Comparison of ENCODE assay signal across 20 mouse cellular contexts in genomic region chr8:71299716-71300115, GRCm38 (mm10). TPM values are rescaled to one million over a fixed set of nuclear protein-coding genes. Genes with fewer than 3 reads are reported as not detected.
DNase-seq lines count a peak whose midpoint lies in the region; ATAC-seq and TF ChIP-seq lines count a peak whose summit lies in the region.
"Had no signal": no experiment of that assay in that cellular context is flagged by ENCODE, and none has a peak within 500 bp of the region (broad histone marks: within the 10 kb centered on the region; RNA-seq: fewer than 3 reads in every experiment).

No protein-coding gene starts in this region.

- no peaks in the 10 kb centered on the region for H3K27me3 ChIP-seq in heart, postnatal 0 days (ENCODE audit: control insufficient read depth, insufficient read depth, low read length)
- no peaks in the 10 kb centered on the region for H3K27me3 ChIP-seq in intestine, embryonic 16.5 days (replicated peaks; ENCODE audit: control insufficient read depth, insufficient read depth, low read length)
- H3K27me3 ChIP-seq in liver, embryonic 16.5 days (ENCODE audit: control insufficient read depth, insufficient read depth, low read depth, low read length), result no peaks in the 10 kb centered on the region
- H3K27me3 ChIP-seq: CH12.LX; embryonic facial prominence, embryonic 13.5 days; forebrain, embryonic 12.5 days; heart, embryonic 15.5 days; hindbrain, embryonic 15.5 days; Patski had no signal

- H3K36me3 ChIP-seq in heart, postnatal 0 days (replicated peaks; ENCODE audit: control insufficient read depth, insufficient read depth, low read length), result peaks cover 36% of the 10 kb centered on the region
- peaks cover 6% of the 10 kb centered on the region; the same call in 1 of the 2 replicates for H3K36me3 ChIP-seq in intestine, embryonic 16.5 days (ENCODE audit: control insufficient read depth, insufficient read depth, low read length)
- no peaks in the 10 kb centered on the region; the same call in 1 of the 2 replicates for H3K36me3 ChIP-seq in liver, embryonic 16.5 days (ENCODE audit: control insufficient read depth, insufficient read depth)

- intact Hi-C loops in heart, postnatal 14 days (cut with DNase I), result no loop called here

- DNase-seq in heart, postnatal 0 days (ENCODE audit: low spot score), result no peak
- no peak for DNase-seq in heart, postnatal 14 days
- DNase-seq in layer of hippocampus, adult 11-12 months (ENCODE audit: low spot score), result no peak
- no peak for DNase-seq in urinary bladder, postnatal 10 days (ENCODE audit: low spot score)
- DNase-seq: adrenal gland, postnatal 14 days; cerebellum, adult 11-12 months; cerebellum, adult 9-10 months; cerebellum, postnatal 36 days; gastrocnemius, postnatal 14 days; heart, postnatal 36 days had no signal

- H3K9ac ChIP-seq in heart, postnatal 0 days (replicated peaks; ENCODE audit: low read depth, low read length), result no peak overlapping the region
- no peak overlapping the region for H3K9ac ChIP-seq in intestine, embryonic 16.5 days (ENCODE audit: low read depth, low read length)
- no peak overlapping the region for H3K9ac ChIP-seq in liver, embryonic 16.5 days (ENCODE audit: low read depth, low read length)
- H3K9ac ChIP-seq: embryonic facial prominence, embryonic 13.5 days; forebrain, embryonic 12.5 days; heart, embryonic 15.5 days; hindbrain, embryonic 15.5 days had no signal

- H3K4me2 ChIP-seq in heart, postnatal 0 days (ENCODE audit: low read depth, low read length), result no peak overlapping the region
- no peak overlapping the region for H3K4me2 ChIP-seq in intestine, embryonic 16.5 days (ENCODE audit: low read depth, low read length)
- H3K4me2 ChIP-seq in liver, embryonic 16.5 days (ENCODE audit: low read depth, low read length), result no peak overlapping the region
- H3K4me2 ChIP-seq: embryonic facial prominence, embryonic 13.5 days; forebrain, embryonic 12.5 days; heart, embryonic 15.5 days; hindbrain, embryonic 15.5 days had no signal

- ATAC-seq in heart, postnatal 0 days (ENCODE audit: insufficient read depth, low read depth), result peak; percentile 22
- ATAC-seq in intestine, embryonic 16.5 days, result peak; percentile 81
- peak; percentile 39 for ATAC-seq in liver, embryonic 16.5 days (ENCODE audit: low read depth)
- ATAC-seq: activated CD4-positive, CD25-positive, alpha-beta regulatory T cell, adult 4 months; forebrain, embryonic 16.5 days; Patski had no signal

- no peak overlapping the region for H3K4me3 ChIP-seq in heart, postnatal 0 days (ENCODE audit: low read depth, low read length)
- no peak overlapping the region for H3K4me3 ChIP-seq in intestine, embryonic 16.5 days (ENCODE audit: low read length)
- H3K4me3 ChIP-seq in liver, embryonic 16.5 days (ENCODE audit: low read depth, low read length), result no peak overlapping the region
- H3K4me3 ChIP-seq: embryonic facial prominence, embryonic 13.5 days; forebrain, embryonic 12.5 days; heart, embryonic 15.5 days; hindbrain, embryonic 15.5 days had no signal

- no peak for TF ChIP-seq CTCF in heart, postnatal 0 days (IDR thresholded peaks at IDR 0.05; ENCODE audit: low read depth)

- H3K4me1 ChIP-seq in heart, postnatal 0 days (ENCODE audit: control insufficient read depth, insufficient read depth), result 0 out of 2 replicates have a peak, but pooled peaks cover 12% of the 10 kb centered on the region
- H3K4me1 ChIP-seq in intestine, embryonic 16.5 days (ENCODE audit: control insufficient read depth, insufficient read depth, low read length), result no peaks in the 10 kb centered on the region
- H3K4me1 ChIP-seq in liver, embryonic 16.5 days (ENCODE audit: control insufficient read depth, low read depth, low read length), result peaks cover 2% of the 10 kb centered on the region
- H3K4me1 ChIP-seq: embryonic facial prominence, embryonic 13.5 days; forebrain, embryonic 12.5 days; hindbrain, embryonic 15.5 days had no signal

- no peaks in the 10 kb centered on the region for H3K9me3 ChIP-seq in heart, postnatal 0 days (replicated peaks; ENCODE audit: control insufficient read depth, low read length)
- H3K9me3 ChIP-seq in intestine, embryonic 16.5 days (ENCODE audit: control insufficient read depth, low read length), result peaks cover 11% of the 10 kb centered on the region; the same call in 1 of the 2 replicates
- H3K9me3 ChIP-seq in liver, embryonic 16.5 days (replicated peaks; ENCODE audit: control insufficient read depth, low read length), result no peaks in the 10 kb centered on the region
- H3K9me3 ChIP-seq: heart, embryonic 15.5 days; hindbrain, embryonic 15.5 days had no signal

- WGBS in heart, postnatal 0 days, result 59% methylated on average over 3 of the region's 3 CpGs
- 54% methylated on average over 3 of the region's 3 CpGs for WGBS in intestine, embryonic 16.5 days
- WGBS in liver, embryonic 16.5 days (ENCODE audit: insufficient replicate concordance), result 63% methylated on average over 3 of the region's 3 CpGs

- TF ChIP-seq EP300 in heart, postnatal 0 days (IDR thresholded peaks at IDR 0.05; ENCODE audit: low read depth), result no peak

- H3K27ac ChIP-seq in heart, postnatal 0 days (ENCODE audit: low read depth), result 0 out of 2 replicates have a peak overlapping the region, but pooled peaks have one; percentile 6
- no peak overlapping the region for H3K27ac ChIP-seq in intestine, embryonic 16.5 days (ENCODE audit: low read length)
- no peak overlapping the region for H3K27ac ChIP-seq in liver, embryonic 16.5 days (ENCODE audit: low read length)
- H3K27ac ChIP-seq: embryonic facial prominence, embryonic 13.5 days; forebrain, embryonic 12.5 days; heart, embryonic 15.5 days; hindbrain, embryonic 15.5 days had no signal

RNA-seq across cellular contexts. Expression of gene Haus8, which starts 27.0 kb away (rescaled TPM):
- total RNA-seq in heart, postnatal 0 days (2014; rRNA removed; ENCODE audit: low replicate concordance), result 50.6 and 53.9 TPM in 2 replicates
- 58.3 and 64.3 TPM in 2 replicates for polyA plus RNA-seq in heart, postnatal 0 days (2015; fragmentation: Nextera tagmentation; extraction: Ambion mirVana)
- 10 to 100 TPM; 23.9 to 28.8 TPM for total RNA-seq in heart, postnatal 14 days (2021)
- polyA plus RNA-seq in intestine, embryonic 16.5 days (2015; fragmentation: Nextera tagmentation; extraction: Ambion mirVana), result 43.6 and 48.4 TPM in 2 replicates
- 42.8 and 47.1 TPM in 2 replicates for polyA plus RNA-seq in liver, embryonic 16.5 days (2015; fragmentation: Nextera tagmentation; extraction: Ambion mirVana)

RNA-seq across cellular contexts. Expression of gene Myo9b, which starts 27.2 kb away (rescaled TPM):
- 35.0 and 40.7 TPM in 2 replicates for total RNA-seq in heart, postnatal 0 days (2014; rRNA removed; ENCODE audit: low replicate concordance)
- polyA plus RNA-seq in heart, postnatal 0 days (2015; fragmentation: Nextera tagmentation; extraction: Ambion mirVana), result 6.7 and 7.1 TPM in 2 replicates
- total RNA-seq in heart, postnatal 14 days (2021), result 10 to 100 TPM; 27.8 to 32.8 TPM
- 11.6 and 12.4 TPM in 2 replicates for polyA plus RNA-seq in intestine, embryonic 16.5 days (2015; fragmentation: Nextera tagmentation; extraction: Ambion mirVana)
- polyA plus RNA-seq in liver, embryonic 16.5 days (2015; fragmentation: Nextera tagmentation; extraction: Ambion mirVana), result 7.4 and 7.8 TPM in 2 replicates

Comparison
In these comparisons a context has a peak if more than half of its experiments do, and no peak if none do; other contexts are left out.
1. ATAC-seq: peak in every context shown above with its lines; median percentile 81 in intestine, embryonic 16.5 days; 39 in liver, embryonic 16.5 days; 22 in heart, postnatal 0 days.